Mouse (Mus musculus): Measurements from ENCODE around the gene Rrp7a.

Gene Rrp7a

GRCm38 (mm10) chr15:83111290-83111689 is 11.3 kb downstream of the Rrp7a start:
- no peak for DNase-seq

- no peak for DNase-seq
Observed at GRCm38 (mm10) chr15:83107814-83108213, 14.8 kb downstream of the Rrp7a start.

- no peak for DNase-seq
Observed at GRCm38 (mm10) chr15:83106426-83106825, 16.2 kb downstream of the Rrp7a start.

GRCm38 (mm10) chr15:83103111-83103510 is 19.5 kb downstream of the Rrp7a start:
- DNase-seq, result no peak

- DNase-seq, result no peak
Observed at GRCm38 (mm10) chr15:83100332-83100662, 22.3 kb downstream of the Rrp7a start.

- DNase-seq, result peak; percentile 93
Observed at GRCm38 (mm10) chr15:83099533-83100331, 22.9 kb downstream of the Rrp7a start.

GRCm38 (mm10) chr15:83095950-83096349 is 26.7 kb downstream of the Rrp7a start:
- DNase-seq, result no peak

GRCm38 (mm10) chr15:83093687-83094086 is 28.9 kb downstream of the Rrp7a start:
- no peak for DNase-seq

- DNase-seq, result peak; percentile 29
Observed at GRCm38 (mm10) chr15:83090874-83091273, 31.7 kb downstream of the Rrp7a start.

GRCm38 (mm10) chr15:83089429-83089605 is 33.3 kb downstream of the Rrp7a start, which contains the start of gene Serhl:
Gene Serhl (plus strand): TSS chr15:83089506.
- no peak for DNase-seq

- peak; percentile 50 for DNase-seq
Observed at GRCm38 (mm10) chr15:83088495-83089428, 33.8 kb downstream of the Rrp7a start.

GRCm38 (mm10) chr15:83086636-83087328 is 35.8 kb downstream of the Rrp7a start:
- DNase-seq, result peak; percentile 30

- peak; percentile 82 for DNase-seq
Observed at GRCm38 (mm10) chr15:83085901-83086300, 36.7 kb downstream of the Rrp7a start.

- DNase-seq, result no peak
Observed at GRCm38 (mm10) chr15:83084022-83084640, 38.5 kb downstream of the Rrp7a start.

GRCm38 (mm10) chr15:83083530-83083929 is 39.1 kb downstream of the Rrp7a start:
- no peak for DNase-seq

- no peak for DNase-seq
Observed at GRCm38 (mm10) chr15:83075607-83076525, 46.7 kb downstream of the Rrp7a start.

- DNase-seq, result no peak
Observed at GRCm38 (mm10) chr15:83074179-83074578, 48.4 kb downstream of the Rrp7a start.

GRCm38 (mm10) chr15:83071752-83072151 is 50.8 kb downstream of the Rrp7a start:
- DNase-seq, result no peak

GRCm38 (mm10) chr15:83070942-83071341 is 51.7 kb downstream of the Rrp7a start:
- peak; percentile 20 for DNase-seq

- DNase-seq, result no peak
Observed at GRCm38 (mm10) chr15:83068270-83068669, 54.3 kb downstream of the Rrp7a start.

GRCm38 (mm10) chr15:83065543-83065942 is 57.1 kb downstream of the Rrp7a start:
- no peak for DNase-seq

Data from liver (tissue).